Mouse (Mus musculus) hindbrain, embryonic 15.5 days (tissue): ENCODE measurements at regions not wholly inside any gene's neighbourhood (a gene's known extent, or its start where the extent isn't known, plus 50 kb on each side); places are given as distances from the start of the nearest gene placed in this dataset.

Experiments
- ATAC-seq: fragments of 200-750 bp; cut with Nextera tagmentation; 2 replicates; pipeline ENCODE4 v1.8.0; 2017; ENCODE audit warnings: low read depth, moderate number of reproducible peaks, moderate TSS enrichment; ENCODE audit not compliant: low FRiP score
- H3K27ac ChIP-seq: fragments of 300-500 bp; sonication (generic); replicated peaks from 2 replicates; pipeline ENCODE4 v1.5.1; 2015; ENCODE audit warnings: mild to moderate bottlenecking, inconsistent platforms
- H3K27me3 ChIP-seq: fragments of 300-500 bp; sonication (generic); 2 replicates; pipeline ENCODE4 v1.6.1; 2015; ENCODE audit warnings: control low read depth, inconsistent platforms
- H3K36me3 ChIP-seq: fragments of 300-500 bp; sonication (generic); 2 replicates; pipeline ENCODE4 v1.6.1; 2015; ENCODE audit warnings: control low read depth, inconsistent platforms
- H3K4me1 ChIP-seq: fragments of 300-500 bp; sonication (generic); replicated peaks from 2 replicates; pipeline ENCODE4 v1.6.1; 2015; ENCODE audit warnings: control low read depth, inconsistent platforms
- H3K4me2 ChIP-seq: fragments of 300-500 bp; sonication (generic); 2 replicates; pipeline ENCODE4 v1.6.1; 2015; ENCODE audit warnings: moderate library complexity, mild to moderate bottlenecking, inconsistent platforms
- H3K4me3 ChIP-seq: fragments of 300-500 bp; sonication (generic); 2 replicates; pipeline ENCODE4 v1.5.1; 2015; ENCODE audit warnings: mild to moderate bottlenecking, inconsistent platforms
- H3K9ac ChIP-seq: fragments of 300-500 bp; sonication (generic); 2 replicates; pipeline ENCODE4 v1.6.1; 2015; ENCODE audit warnings: inconsistent platforms
- H3K9me3 ChIP-seq: fragments of 300-500 bp; sonication (generic); 2 replicates; pipeline ENCODE4 v1.6.1; 2016; ENCODE audit warnings: control low read depth, inconsistent platforms
- WGBS: fragments of 180-500 bp; shearing (Covaris S2); methylation state at CpG from one replicate; pipeline ENCODE4 v1.1.7; 2015; 5-methylcytosine and 5-hydroxymethylcytosine counted together

DNA sequence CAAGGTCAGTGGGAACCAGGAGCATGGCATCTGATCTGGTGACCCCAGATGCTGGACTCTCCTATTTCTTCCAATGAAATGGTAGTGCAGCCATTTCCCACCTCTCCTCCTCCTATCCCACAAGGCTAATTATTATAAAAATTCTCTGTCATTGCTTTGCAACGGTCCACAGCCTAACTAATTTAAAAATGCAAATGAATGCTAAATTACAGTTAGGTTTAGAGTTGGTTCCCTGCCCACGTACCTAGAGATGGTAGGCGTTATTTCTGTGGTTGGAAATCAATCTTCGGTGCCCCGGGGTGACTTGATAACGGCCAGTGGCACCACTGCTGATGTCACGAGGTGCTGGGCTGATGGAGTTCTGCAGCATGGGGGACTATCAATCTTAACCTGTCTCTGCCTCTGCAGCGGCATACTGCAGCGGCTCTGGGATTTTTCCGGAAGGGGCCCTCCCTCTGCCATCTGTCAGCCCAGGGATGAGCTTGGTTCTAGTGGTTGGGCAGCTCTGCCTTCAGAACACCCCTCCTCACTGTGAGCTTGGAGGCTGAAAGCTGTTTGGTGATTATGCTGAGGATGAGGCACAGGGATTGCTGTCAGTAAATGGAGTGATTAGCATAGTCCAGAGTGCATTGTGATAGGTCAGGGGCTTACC is 66.5 kb downstream of the Nmur2 start:
- 38% methylated on average over 10 of the region's 10 CpGs for WGBS

DNA sequence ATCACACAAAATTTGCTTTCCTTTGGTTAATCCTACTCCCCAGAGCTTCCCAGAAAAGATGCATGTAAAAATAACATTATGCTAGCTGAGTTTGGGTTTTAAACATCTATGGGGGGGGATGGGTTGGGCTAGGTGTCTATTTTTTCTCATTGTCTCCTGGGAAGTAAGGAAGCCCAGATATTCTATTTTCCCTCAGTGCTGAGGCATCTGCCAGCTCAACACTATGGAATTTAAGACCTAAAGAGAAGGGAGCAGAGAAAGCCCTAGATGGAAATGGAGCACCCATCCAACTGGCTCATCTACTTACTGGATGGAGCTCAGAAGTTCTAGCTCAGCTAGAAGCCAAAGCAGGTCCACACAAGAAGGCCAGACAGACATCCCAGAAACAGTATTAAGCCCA is 74.2 kb downstream of the Nmur2 start:
- Histone ChIP-seq H3K27me3 (no peaks in the 10 kb centered on the region), H3K9me3 (no peaks in the 10 kb centered on the region), H3K4me2 (no peak overlapping the region), H3K36me3 (no peaks in the 10 kb centered on the region), H3K4me3 (no peak overlapping the region), H3K27ac (no peak overlapping the region), H3K9ac (no peak overlapping the region), H3K4me1 (no peaks in the 10 kb centered on the region)
- no peak for ATAC-seq

More for the DNA sequence above, 66.5 kb downstream of the Nmur2 start:
- Histone ChIP-seq H3K27me3 (no peaks in the 10 kb centered on the region), H3K9ac (no peak overlapping the region), H3K27ac (peak overlapping the region; percentile 59; the same call in 1 of the 2 replicates), H3K4me2 (peak overlapping the region; percentile 16), H3K4me3 (no peak overlapping the region), H3K4me1 (peaks cover 11% of the 10 kb centered on the region; the same call in 1 of the 2 replicates), H3K36me3 (no peaks in the 10 kb centered on the region), H3K9me3 (no peaks in the 10 kb centered on the region)
- ATAC-seq, result peak; percentile 79

DNA sequence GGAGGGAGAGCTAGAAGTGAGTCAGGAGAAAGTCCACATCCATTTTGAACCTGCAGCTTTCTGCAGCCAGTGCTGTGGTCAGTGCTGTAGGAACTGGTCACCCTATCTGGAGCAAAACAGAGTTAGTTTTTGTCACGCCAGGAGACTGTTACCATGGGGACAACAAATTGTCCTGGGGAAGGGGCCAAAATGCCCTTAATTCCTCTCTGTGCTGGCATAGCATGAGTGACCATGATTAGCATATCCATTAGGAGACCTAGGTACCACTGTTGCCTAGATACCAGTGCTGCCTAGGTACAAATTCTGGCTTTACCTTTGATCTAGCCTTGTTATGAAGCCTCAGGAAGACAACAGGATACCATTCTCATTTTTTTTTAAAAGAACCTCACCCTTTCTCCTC is 82.4 kb downstream of the Nmur2 start:
- no peaks in the 10 kb centered on the region for H3K27me3 ChIP-seq
- ATAC-seq, result peak; percentile 61; the same call in 1 of the 2 replicates
- no peaks in the 10 kb centered on the region for H3K36me3 ChIP-seq
- H3K4me1 ChIP-seq, result 0 out of 2 replicates have a peak, but pooled peaks cover 4% of the 10 kb centered on the region
- no peaks in the 10 kb centered on the region for H3K9me3 ChIP-seq
- H3K9ac ChIP-seq, result no peak overlapping the region
- no peak overlapping the region for H3K4me3 ChIP-seq
- H3K27ac ChIP-seq, result no peak overlapping the region
- no peak overlapping the region for H3K4me2 ChIP-seq
- WGBS, result 15% methylated on average over 1 of the region's 1 CpGs

DNA sequence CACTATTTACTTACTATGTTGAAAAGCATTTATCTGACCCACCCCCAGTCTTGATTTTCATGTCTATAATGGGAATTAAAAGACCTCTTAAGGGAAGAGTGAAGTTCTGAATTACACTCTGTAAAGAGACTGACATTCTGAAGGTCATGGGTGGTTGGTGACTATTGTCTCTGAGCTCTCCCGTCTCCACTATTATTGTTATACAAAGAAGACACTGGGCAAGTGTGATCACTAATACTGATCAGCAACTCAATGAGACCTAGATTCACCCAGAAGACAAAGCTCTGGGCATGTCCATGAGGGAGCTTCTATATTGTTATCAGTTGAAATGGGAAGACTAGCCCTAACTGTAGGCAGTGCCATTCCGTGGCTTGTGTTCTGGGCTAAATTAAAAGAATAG is 83.5 kb downstream of the Nmur2 start:
- Histone ChIP-seq H3K27me3 (no peaks in the 10 kb centered on the region), H3K27ac (no peak overlapping the region), H3K4me2 (no peak overlapping the region), H3K4me3 (no peak overlapping the region), H3K4me1 (0 out of 2 replicates have a peak, but pooled peaks cover 4% of the 10 kb centered on the region), H3K9ac (no peak overlapping the region), H3K9me3 (no peaks in the 10 kb centered on the region), H3K36me3 (no peaks in the 10 kb centered on the region)
- 42% methylated on average over 2 of the region's 2 CpGs for WGBS
- ATAC-seq, result no peak

DNA sequence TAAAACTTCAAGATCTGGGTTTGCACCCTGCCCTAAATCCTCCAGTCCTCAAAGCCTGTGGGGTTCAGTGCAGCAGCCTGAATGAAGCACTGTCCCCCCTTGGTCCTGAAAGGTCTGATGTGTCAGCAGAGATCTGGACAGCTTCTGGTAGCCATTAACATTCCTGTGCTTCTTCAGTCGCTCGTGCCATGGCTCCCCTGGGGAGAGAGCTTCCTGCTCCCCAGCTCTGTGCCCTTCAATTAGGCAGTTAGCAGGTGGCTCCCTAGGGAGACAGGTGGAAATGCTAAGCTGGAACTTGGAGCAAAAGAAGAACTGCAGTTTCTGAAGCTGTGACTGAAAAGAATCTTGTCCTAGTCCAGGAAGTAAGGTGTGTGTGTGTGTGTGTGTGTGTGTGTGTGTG is 87.1 kb downstream of the Nmur2 start:
- ATAC-seq, result no peak
- 4% methylated on average over 2 of the region's 2 CpGs for WGBS
- H3K27me3 ChIP-seq, result no peaks in the 10 kb centered on the region
- no peaks in the 10 kb centered on the region for H3K36me3 ChIP-seq
- no peak overlapping the region for H3K4me2 ChIP-seq
- no peaks in the 10 kb centered on the region for H3K9me3 ChIP-seq
- H3K9ac ChIP-seq, result no peak overlapping the region
- H3K4me1 ChIP-seq, result peaks cover 4% of the 10 kb centered on the region; the same call in 1 of the 2 replicates
- H3K4me3 ChIP-seq, result no peak overlapping the region
- H3K27ac ChIP-seq, result no peak overlapping the region

DNA sequence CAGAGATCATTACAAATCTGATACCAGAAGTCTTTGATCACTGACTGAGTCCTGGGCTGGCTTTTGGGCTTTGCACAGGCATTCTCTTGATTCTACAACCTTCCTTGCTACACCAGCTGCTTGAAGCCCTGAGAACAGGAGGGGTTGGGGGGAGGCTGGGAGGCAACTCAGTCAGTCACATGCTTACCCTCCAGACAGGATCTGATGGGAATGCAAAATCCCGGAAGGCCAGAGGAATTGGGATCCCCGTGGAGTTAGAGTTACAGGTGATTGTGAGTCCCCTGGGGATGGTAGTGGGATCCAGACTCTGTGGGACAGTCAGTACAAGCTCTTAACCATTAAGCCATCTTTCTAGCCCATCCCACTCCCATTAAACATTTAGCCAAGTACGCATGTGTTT is 91.2 kb downstream of the Nmur2 start:
- Histone ChIP-seq H3K27me3 (no peaks in the 10 kb centered on the region), H3K36me3 (no peaks in the 10 kb centered on the region), H3K4me1 (peaks cover 5% of the 10 kb centered on the region; the same call in 1 of the 2 replicates), H3K4me3 (no peak overlapping the region), H3K9ac (no peak overlapping the region), H3K27ac (no peak overlapping the region), H3K4me2 (no peak overlapping the region), H3K9me3 (no peaks in the 10 kb centered on the region)
- ATAC-seq, result no peak
- 80% methylated on average over 3 of the region's 3 CpGs for WGBS

DNA sequence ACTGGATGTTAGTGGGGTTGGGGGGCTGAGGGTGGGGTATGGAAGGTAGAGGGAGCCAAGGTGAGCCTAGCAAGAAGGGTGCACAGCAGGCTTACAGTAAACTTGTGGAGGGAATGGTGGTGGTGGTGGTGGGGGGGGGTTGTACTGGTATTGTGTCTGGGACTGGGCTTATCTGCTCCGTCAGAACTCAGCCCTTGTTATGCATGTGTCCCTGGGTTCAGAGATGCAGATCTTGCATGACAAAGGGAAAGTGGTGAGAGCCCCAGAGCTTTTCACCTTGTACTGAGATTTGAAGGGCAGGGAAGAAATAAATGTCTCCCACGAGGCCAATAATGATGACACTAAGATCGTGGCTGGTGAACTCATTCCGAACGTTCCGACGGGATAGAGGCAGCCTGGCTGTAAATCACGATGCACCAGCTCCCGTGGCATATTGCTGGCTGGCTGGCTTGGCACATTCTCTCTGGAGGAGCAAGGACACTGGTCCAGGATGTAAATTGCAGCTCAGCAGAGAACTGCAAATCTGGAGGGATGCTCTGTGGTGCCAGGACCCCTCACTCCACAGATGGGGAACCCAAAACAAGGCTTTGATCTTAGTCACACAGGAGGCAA is 94.1 kb downstream of the Nmur2 start:
- H3K27ac ChIP-seq, result no peak overlapping the region
- no peak overlapping the region for H3K4me2 ChIP-seq
- 16% methylated on average over 9 of the region's 9 CpGs for WGBS
- no peak for ATAC-seq
- H3K4me1 ChIP-seq, result peaks cover 5% of the 10 kb centered on the region; the same call in 1 of the 2 replicates
- H3K9me3 ChIP-seq, result no peaks in the 10 kb centered on the region
- H3K4me3 ChIP-seq, result no peak overlapping the region
- no peak overlapping the region for H3K9ac ChIP-seq
- H3K27me3 ChIP-seq, result no peaks in the 10 kb centered on the region
- H3K36me3 ChIP-seq, result no peaks in the 10 kb centered on the region

DNA sequence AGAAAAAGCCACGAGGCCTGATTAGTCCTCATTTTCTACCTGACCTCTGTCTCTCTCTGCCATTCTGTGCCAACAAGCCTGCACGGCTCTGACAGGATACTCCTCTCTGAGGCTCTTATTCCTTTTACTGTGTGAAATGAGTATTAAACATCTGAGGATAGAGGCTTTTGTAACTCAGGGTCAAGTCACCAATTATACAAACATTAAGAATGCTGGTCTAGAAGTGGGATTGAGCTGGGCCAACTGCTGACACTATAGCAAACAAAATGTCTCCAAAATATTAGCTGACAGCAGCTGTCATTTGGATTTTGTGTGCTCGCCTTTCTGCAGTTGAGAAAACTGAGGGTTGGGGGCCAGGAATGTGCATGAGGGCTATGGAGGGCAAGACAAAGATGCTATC is 94.8 kb downstream of the Nmur2 start:
- 54% methylated on average over 3 of the region's 3 CpGs for WGBS
- no peak overlapping the region for H3K27ac ChIP-seq
- no peaks in the 10 kb centered on the region for H3K27me3 ChIP-seq

DNA sequence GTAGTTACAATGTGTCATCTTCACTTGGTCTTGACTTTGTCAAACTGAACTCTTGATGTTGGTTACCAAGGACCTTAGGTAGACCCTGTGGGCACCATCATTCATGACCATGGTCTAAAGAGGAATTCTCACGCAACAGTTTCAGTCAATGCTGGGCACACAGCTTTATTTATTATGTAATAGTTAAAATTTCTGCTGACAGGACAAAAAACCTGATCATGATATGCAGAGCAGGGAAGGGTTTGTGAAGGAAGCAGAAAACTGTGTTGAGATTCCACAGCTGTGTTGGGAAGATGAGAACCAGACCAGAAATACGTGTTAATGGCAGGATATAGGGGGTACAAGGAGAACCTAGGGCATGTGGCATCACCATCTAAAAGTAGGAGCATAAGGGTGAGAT is 100.8 kb downstream of the Nmur2 start:
- no peak for ATAC-seq
- Histone ChIP-seq H3K27ac (no peak overlapping the region), H3K36me3 (no peaks in the 10 kb centered on the region), H3K4me1 (no peaks in the 10 kb centered on the region), H3K4me3 (no peak overlapping the region), H3K9ac (no peak overlapping the region), H3K4me2 (no peak overlapping the region), H3K9me3 (no peaks in the 10 kb centered on the region), H3K27me3 (no peaks in the 10 kb centered on the region)
- 93% methylated on average over 2 of the region's 2 CpGs for WGBS

More for the DNA sequence above, 94.8 kb downstream of the Nmur2 start:
- no peak overlapping the region for H3K4me3 ChIP-seq
- ATAC-seq, result no peak
- no peaks in the 10 kb centered on the region for H3K36me3 ChIP-seq
- no peak overlapping the region for H3K9ac ChIP-seq
- H3K9me3 ChIP-seq, result no peaks in the 10 kb centered on the region
- H3K4me2 ChIP-seq, result no peak overlapping the region
- peaks cover 5% of the 10 kb centered on the region; the same call in 1 of the 2 replicates for H3K4me1 ChIP-seq

DNA sequence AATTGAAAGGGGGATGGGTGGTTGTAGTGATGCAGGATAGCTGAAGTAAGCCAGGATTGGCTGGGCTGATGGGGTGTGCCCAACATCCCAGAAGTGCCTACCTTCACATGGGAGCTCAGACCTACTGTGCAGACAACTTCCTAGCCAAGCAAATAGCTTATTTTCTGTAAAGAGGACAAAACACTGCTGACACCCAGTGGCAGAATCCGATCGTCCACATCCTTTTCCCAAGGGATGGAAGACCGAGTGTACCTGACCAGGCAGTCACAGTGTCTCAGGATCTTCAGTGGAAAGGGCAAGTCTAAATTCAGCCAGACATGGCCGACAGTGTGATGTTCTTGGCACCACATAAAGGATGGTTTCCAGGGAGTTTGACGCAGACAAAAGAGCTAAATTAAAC is 114.4 kb downstream of the Nmur2 start:
- Histone ChIP-seq H3K9me3 (no peaks in the 10 kb centered on the region), H3K4me3 (no peak overlapping the region), H3K4me1 (no peaks in the 10 kb centered on the region), H3K27me3 (no peaks in the 10 kb centered on the region), H3K36me3 (no peaks in the 10 kb centered on the region), H3K27ac (no peak overlapping the region), H3K9ac (no peak overlapping the region), H3K4me2 (no peak overlapping the region)
- no peak for ATAC-seq
- 77% methylated on average over 5 of the region's 5 CpGs for WGBS

DNA sequence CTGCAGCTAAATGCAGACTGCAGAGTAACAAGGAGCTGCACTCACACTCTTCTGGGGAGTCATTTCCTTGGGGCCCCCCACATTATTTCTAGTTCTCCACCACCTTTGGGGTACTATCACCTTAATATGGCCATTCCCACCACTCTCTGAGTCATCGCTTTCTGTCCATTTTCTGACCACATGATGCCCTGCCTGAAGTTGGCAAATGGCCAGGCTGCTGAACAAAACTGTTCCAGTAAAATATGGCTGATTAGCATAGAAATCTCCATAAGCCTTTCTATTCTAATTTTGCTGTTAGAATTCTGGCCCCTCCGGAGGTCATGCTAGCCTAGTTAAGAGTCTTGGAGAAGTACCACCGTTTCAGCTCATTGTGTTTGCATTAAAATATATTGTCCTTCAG is 121.7 kb downstream of the Nmur2 start:
- Histone ChIP-seq H3K27ac (no peak overlapping the region), H3K4me1 (peaks cover 7% of the 10 kb centered on the region; the same call in 1 of the 2 replicates), H3K36me3 (no peaks in the 10 kb centered on the region), H3K4me3 (no peak overlapping the region), H3K27me3 (no peaks in the 10 kb centered on the region), H3K9ac (no peak overlapping the region), H3K9me3 (no peaks in the 10 kb centered on the region), H3K4me2 (no peak overlapping the region)
- ATAC-seq, result no peak
- WGBS, result 33% methylated on average over 3 of the region's 3 CpGs

DNA sequence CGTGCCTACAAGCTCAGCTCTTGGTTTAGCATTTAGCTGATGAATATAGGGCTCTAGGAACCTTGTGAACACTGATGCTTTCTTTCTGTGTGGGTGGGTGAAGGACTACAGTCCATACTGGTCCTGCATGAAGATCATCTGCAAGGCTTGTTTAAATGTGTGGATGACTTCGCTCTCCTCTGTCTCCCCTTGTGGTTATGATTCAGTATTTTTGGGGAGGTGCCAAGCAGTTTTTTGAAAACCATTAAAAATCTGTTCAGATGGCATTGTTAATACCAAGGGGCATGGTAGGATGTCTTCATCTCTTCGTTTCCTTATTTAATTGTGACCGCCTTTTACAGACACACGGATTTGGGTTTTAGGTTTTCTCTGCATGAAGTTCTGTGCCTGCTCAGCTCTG is 122.4 kb downstream of the Nmur2 start:
- Histone ChIP-seq H3K4me1 (peaks cover 7% of the 10 kb centered on the region; the same call in 1 of the 2 replicates), H3K4me2 (no peak overlapping the region), H3K36me3 (no peaks in the 10 kb centered on the region), H3K27me3 (no peaks in the 10 kb centered on the region), H3K9me3 (no peaks in the 10 kb centered on the region), H3K27ac (no peak overlapping the region), H3K4me3 (no peak overlapping the region), H3K9ac (no peak overlapping the region)
- ATAC-seq, result no peak
- 74% methylated on average over 5 of the region's 5 CpGs for WGBS
